Mouse (Mus musculus) lung, embryonic 15.5 days (tissue): ENCODE data around the gene Cfap161. TPM values are rescaled to one million over a fixed set of nuclear protein-coding genes. Genes with fewer than 3 reads are reported as not detected.

Experiments
- ATAC-seq: fragments of 200-750 bp; cut with Nextera tagmentation; 2 replicates; pipeline ENCODE4 v1.8.0; 2017; ENCODE audit warnings: moderate number of reproducible peaks, borderline replicate concordance; ENCODE audit not compliant: low FRiP score, low TSS enrichment; ENCODE audit errors: extremely low read depth
- H3K27ac ChIP-seq: fragments of 300-500 bp; sonication (generic); 2 replicates; pipeline ENCODE4 v1.5.1; 2015; ENCODE audit warnings: moderate library complexity, mild to moderate bottlenecking, inconsistent platforms
- H3K27me3 ChIP-seq: fragments of 300-500 bp; sonication (generic); 2 replicates; pipeline ENCODE4 v1.6.1; 2015; ENCODE audit warnings: inconsistent platforms
- H3K36me3 ChIP-seq: fragments of 300-500 bp; sonication (generic); 2 replicates; pipeline ENCODE4 v1.6.1; 2015; ENCODE audit warnings: inconsistent platforms
- H3K4me1 ChIP-seq: fragments of 300-500 bp; sonication (generic); 2 replicates; pipeline ENCODE4 v1.6.1; 2015; ENCODE audit warnings: inconsistent platforms
- H3K4me2 ChIP-seq: fragments of 300-500 bp; sonication (generic); 2 replicates; pipeline ENCODE4 v1.6.1; 2015; ENCODE audit warnings: inconsistent platforms, mild to moderate bottlenecking, moderate library complexity
- H3K4me3 ChIP-seq: fragments of 300-500 bp; sonication (generic); 2 replicates; pipeline ENCODE4 v1.5.1; 2015; ENCODE audit warnings: mild to moderate bottlenecking, inconsistent platforms
- H3K9ac ChIP-seq: fragments of 300-500 bp; sonication (generic); 2 replicates; pipeline ENCODE4 v1.6.1; 2015; ENCODE audit warnings: inconsistent platforms
- H3K9me3 ChIP-seq: fragments of 300-500 bp; sonication (generic); 2 replicates; pipeline ENCODE4 v1.6.1; 2016; ENCODE audit warnings: inconsistent platforms
- WGBS: fragments of 180-500 bp; shearing (Covaris S2); methylation state at CpG from one replicate; pipeline ENCODE4 v1.1.7; 2015; 5-methylcytosine and 5-hydroxymethylcytosine counted together
- polyA plus RNA-seq: library from polyadenylated mRNA; unstranded; fragments of >200 nt; fragmentation: Nextera tagmentation; extraction: Ambion mirVana; gene quantifications from 2 replicates; pipeline ENCODE4 v1.2.1, GENCODE M21; 2015

Gene Cfap161
- polyA plus RNA-seq, 1 experiment from 2014 or later, result 3.2 TPM

- 53% methylated on average over 1 of the region's 1 CpGs for WGBS
- no peak overlapping the region for H3K4me2 ChIP-seq
- no peak overlapping the region for H3K27ac ChIP-seq
- H3K9me3 ChIP-seq, result no peaks in the 10 kb centered on the region
- H3K36me3 ChIP-seq, result no peaks in the 10 kb centered on the region
- H3K9ac ChIP-seq, result no peak overlapping the region
- peaks cover 5% of the 10 kb centered on the region for H3K4me1 ChIP-seq
- H3K27me3 ChIP-seq, result no peaks in the 10 kb centered on the region
- peak; percentile 67; the same call in 1 of the 2 replicates for ATAC-seq
- no peak overlapping the region for H3K4me3 ChIP-seq
These were observed 43.6 kb downstream of the Cfap161 start for GRCm38 (mm10) chr7:83751055-83751454.

DNA sequence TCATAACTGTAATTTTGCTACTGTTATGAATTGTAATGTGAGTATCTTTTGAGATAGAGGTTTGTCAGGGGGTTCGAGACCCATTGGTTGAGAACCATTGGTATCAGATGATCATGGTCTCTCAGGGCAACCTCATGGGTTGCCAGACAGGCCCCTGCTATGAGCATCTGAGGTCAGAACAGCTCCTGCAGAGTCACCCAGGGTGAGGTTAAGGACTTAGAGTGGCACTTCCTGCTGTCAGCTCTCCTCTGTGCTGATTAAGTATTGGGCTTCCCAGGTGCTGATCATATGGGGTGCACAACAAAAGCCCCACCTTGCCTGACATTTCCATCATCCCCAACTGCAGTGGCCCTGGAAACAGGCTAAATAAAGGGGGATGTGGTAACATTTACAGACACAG, 46.3 kb downstream of the Cfap161 start:
- no peak overlapping the region for H3K9ac ChIP-seq
- ATAC-seq, result no peak
- 88% methylated on average over 1 of the region's 1 CpGs for WGBS
- H3K4me3 ChIP-seq, result no peak overlapping the region
- no peaks in the 10 kb centered on the region for H3K36me3 ChIP-seq
- H3K27me3 ChIP-seq, result no peaks in the 10 kb centered on the region
- peaks cover 20% of the 10 kb centered on the region for H3K4me1 ChIP-seq
- H3K4me2 ChIP-seq, result no peak overlapping the region
- no peaks in the 10 kb centered on the region for H3K9me3 ChIP-seq
- no peak overlapping the region for H3K27ac ChIP-seq

- H3K4me2 ChIP-seq, result peak overlapping the region; percentile 46
These were observed 48.5 kb downstream of the Cfap161 start for GRCm38 (mm10) chr7:83746107-83746687.

DNA sequence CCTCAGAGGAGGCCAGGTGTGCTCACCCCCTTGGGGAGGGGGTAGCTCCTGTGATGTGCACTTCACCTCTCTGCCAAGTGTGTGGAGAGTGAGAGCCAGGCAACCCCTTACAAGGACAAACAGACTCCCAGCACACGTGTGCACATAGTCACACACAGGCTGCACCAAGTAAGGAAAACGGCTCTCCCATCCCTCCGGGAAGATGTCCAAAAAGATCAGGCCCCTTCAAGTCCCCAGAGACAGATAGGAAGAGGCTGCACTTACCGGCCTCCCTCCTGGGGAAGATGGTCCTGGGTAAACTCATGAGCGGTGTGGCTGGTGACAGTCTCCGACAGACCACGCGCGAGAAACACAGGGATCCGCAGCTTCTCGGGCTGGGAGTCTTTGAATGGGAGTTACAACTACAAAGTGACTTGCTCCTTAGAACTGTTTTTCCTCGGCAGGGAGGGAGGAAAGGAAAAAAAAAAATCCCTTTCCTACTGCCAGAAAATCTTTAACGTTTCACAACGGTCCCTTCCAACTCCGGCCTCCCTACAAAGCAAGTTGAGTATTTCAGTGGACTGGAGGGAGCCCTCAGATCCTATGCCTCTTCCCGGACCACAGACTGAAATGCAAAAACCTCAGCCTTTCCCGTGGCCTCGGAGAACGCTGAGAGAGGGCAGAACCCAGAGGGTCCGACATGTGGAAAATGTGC, 49.1 kb downstream of the Cfap161 start, which contains the start of gene Il16:
Gene Il16, minus strand, starts transcription at position 314 of the 694 bp plus-strand sequence.
- no peaks in the 10 kb centered on the region for H3K27me3 ChIP-seq
- no peaks in the 10 kb centered on the region for H3K36me3 ChIP-seq
- H3K4me1 ChIP-seq, result peaks cover 20% of the 10 kb centered on the region
- H3K27ac ChIP-seq, result peak within 1 kb of the TSS; percentile 76
- peak; percentile 67; the same call in 1 of the 2 replicates for ATAC-seq
- H3K9ac ChIP-seq, result peak within 1 kb of the TSS; percentile 27
- H3K4me3 ChIP-seq, result peak within 1 kb of the TSS; percentile 20
- peak within 1 kb of the TSS; percentile 46 for H3K4me2 ChIP-seq
- no peaks in the 10 kb centered on the region for H3K9me3 ChIP-seq
- WGBS, result 18% methylated on average over 20 of the region's 20 CpGs

More at GRCm38 (mm10) chr7:83746107-83746687, 48.5 kb downstream of the Cfap161 start:
- no peak overlapping the region for H3K4me3 ChIP-seq
- H3K4me1 ChIP-seq, result peaks cover 20% of the 10 kb centered on the region
- WGBS, result 44% methylated on average over 8 of the region's 8 CpGs
- H3K9ac ChIP-seq, result no peak overlapping the region
- no peaks in the 10 kb centered on the region for H3K36me3 ChIP-seq
- H3K9me3 ChIP-seq, result no peaks in the 10 kb centered on the region
- H3K27me3 ChIP-seq, result no peaks in the 10 kb centered on the region
- H3K27ac ChIP-seq, result peak overlapping the region; percentile 76
- peak; percentile 20; the same call in 1 of the 2 replicates for ATAC-seq

GRCm38 (mm10) chr7:83745065-83745412, 49.6 kb downstream of the Cfap161 start:
- peak overlapping the region; percentile 27 for H3K9ac ChIP-seq
- ATAC-seq, result no peak
- H3K9me3 ChIP-seq, result no peaks in the 10 kb centered on the region
- H3K4me3 ChIP-seq, result peak overlapping the region; percentile 20
- WGBS, result 56% methylated on average over 9 of the region's 9 CpGs
- H3K27me3 ChIP-seq, result no peaks in the 10 kb centered on the region
- peak overlapping the region; percentile 76 for H3K27ac ChIP-seq
- H3K4me1 ChIP-seq, result peaks cover 25% of the 10 kb centered on the region
- peak overlapping the region; percentile 46 for H3K4me2 ChIP-seq
- H3K36me3 ChIP-seq, result no peaks in the 10 kb centered on the region

DNA sequence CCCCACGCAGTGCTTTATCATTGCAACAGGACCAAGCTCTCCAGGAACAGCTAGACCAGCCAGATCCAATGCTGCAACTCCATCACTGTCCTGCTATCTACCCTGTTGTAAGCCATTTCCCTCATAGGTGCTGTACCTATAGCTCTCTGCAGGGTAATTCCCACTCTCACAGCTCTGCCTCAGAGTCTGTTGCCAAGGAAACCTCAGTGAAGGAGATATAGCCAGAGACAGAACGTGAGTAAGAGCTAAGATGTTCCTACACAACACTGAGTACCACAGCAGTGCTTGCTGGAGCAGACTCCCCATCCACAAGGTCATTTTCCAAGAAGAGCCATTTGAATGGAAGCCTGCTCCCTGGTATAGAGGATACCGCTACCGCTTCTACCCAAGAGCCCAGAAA, 50.4 kb downstream of the Cfap161 start:
- H3K4me3 ChIP-seq, result no peak overlapping the region
- ATAC-seq, result no peak
- H3K27ac ChIP-seq, result no peak overlapping the region
- no peak overlapping the region for H3K9ac ChIP-seq
- no peaks in the 10 kb centered on the region for H3K36me3 ChIP-seq
- H3K27me3 ChIP-seq, result no peaks in the 10 kb centered on the region
- 80% methylated on average over 4 of the region's 4 CpGs for WGBS
- H3K4me2 ChIP-seq, result peak overlapping the region; percentile 46
- H3K9me3 ChIP-seq, result no peaks in the 10 kb centered on the region
- H3K4me1 ChIP-seq, result peaks cover 33% of the 10 kb centered on the region

GRCm38 (mm10) chr7:83742690-83743089, 52.0 kb downstream of the Cfap161 start:
- ATAC-seq, result no peak
- Histone ChIP-seq H3K4me3 (no peak overlapping the region), H3K4me2 (no peak overlapping the region), H3K27me3 (no peaks in the 10 kb centered on the region), H3K9ac (no peak overlapping the region), H3K36me3 (no peaks in the 10 kb centered on the region), H3K9me3 (no peaks in the 10 kb centered on the region), H3K4me1 (peaks cover 44% of the 10 kb centered on the region), H3K27ac (no peak overlapping the region)
- WGBS, result 40% methylated on average over 3 of the region's 3 CpGs

GRCm38 (mm10) chr7:83742026-83742425, 52.7 kb downstream of the Cfap161 start:
- ATAC-seq, result no peak
- WGBS, result 92% methylated on average over 2 of the region's 2 CpGs
- Histone ChIP-seq H3K9me3 (no peaks in the 10 kb centered on the region), H3K9ac (no peak overlapping the region), H3K4me3 (no peak overlapping the region), H3K36me3 (no peaks in the 10 kb centered on the region), H3K27ac (no peak overlapping the region), H3K4me2 (no peak overlapping the region), H3K4me1 (peaks cover 44% of the 10 kb centered on the region), H3K27me3 (no peaks in the 10 kb centered on the region)

DNA sequence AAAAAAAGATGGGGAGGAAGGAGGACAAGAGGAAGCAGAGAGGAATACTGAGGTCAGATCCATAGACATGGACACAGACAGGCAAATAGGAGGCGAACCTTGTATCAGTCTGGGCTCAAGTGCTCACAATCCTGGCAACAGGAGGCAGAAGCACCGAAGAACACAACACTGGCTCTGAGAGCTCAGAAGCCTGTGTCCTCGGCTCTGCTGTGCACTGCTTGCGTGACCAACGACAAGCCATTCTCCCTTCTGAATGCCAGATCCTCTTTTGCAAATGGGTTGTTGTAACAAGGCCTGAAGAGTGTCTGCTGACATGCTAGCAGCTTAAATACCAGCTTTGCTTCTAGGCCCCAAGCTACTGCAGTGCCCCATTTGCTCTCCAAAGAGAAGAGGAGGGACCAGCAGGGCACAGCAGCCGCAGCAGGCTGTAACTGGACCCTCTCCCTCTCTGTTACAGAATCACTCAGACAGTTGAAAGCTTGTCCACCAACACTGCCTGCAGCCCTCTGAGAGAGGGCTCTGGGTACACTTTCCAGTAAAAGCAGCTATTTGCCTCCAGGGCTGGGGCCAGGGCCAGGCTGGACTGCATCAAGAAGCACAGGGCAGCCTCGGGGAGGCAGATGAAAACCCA, 54.9 kb downstream of the Cfap161 start:
- 37% methylated on average over 7 of the region's 7 CpGs for WGBS
- Histone ChIP-seq H3K9me3 (no peaks in the 10 kb centered on the region), H3K4me3 (no peak overlapping the region), H3K27ac (peak overlapping the region; percentile 66), H3K36me3 (no peaks in the 10 kb centered on the region), H3K4me2 (no peak overlapping the region), H3K9ac (no peak overlapping the region), H3K27me3 (no peaks in the 10 kb centered on the region), H3K4me1 (peaks cover 26% of the 10 kb centered on the region)
- peak; percentile 60; the same call in 1 of the 2 replicates for ATAC-seq

GRCm38 (mm10) chr7:83738623-83739462, 55.8 kb downstream of the Cfap161 start:
- H3K4me1 ChIP-seq, result peaks cover 24% of the 10 kb centered on the region
- no peak overlapping the region for H3K4me2 ChIP-seq
- no peak overlapping the region for H3K4me3 ChIP-seq
- H3K9me3 ChIP-seq, result no peaks in the 10 kb centered on the region
- ATAC-seq, result peak; percentile 56
- H3K9ac ChIP-seq, result no peak overlapping the region
- no peaks in the 10 kb centered on the region for H3K27me3 ChIP-seq
- WGBS, result 47% methylated on average over 10 of the region's 10 CpGs
- no peaks in the 10 kb centered on the region for H3K36me3 ChIP-seq
- no peak overlapping the region for H3K27ac ChIP-seq

DNA sequence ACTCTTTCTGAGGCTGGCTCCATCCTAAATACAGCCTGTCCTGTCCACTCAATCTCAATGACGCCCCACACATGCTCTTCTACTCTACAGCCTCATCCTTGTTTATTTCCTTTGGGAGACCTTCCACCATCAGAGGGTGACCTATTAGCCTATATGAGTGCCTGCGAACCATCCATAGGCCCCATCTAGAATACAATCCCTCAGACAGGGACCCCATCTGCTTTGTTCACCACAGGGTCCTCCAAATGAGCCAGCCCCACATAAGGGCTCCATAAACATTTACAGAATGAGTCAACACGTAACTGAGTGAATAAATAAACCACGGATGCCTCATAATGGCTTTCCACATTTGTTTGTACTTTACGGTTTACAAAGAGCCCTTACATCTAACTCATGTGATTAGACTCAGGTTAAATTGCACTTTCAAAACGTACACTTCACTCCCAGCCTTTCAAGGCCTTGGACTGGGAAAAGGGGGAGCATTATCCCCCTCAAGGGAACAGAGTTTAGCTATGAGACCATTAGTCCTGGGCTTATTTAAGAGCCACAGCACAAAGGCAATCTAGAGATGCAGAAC, 56.7 kb downstream of the Cfap161 start:
- no peak overlapping the region for H3K27ac ChIP-seq
- no peaks in the 10 kb centered on the region for H3K36me3 ChIP-seq
- ATAC-seq, result no peak
- no peak overlapping the region for H3K4me3 ChIP-seq
- H3K27me3 ChIP-seq, result no peaks in the 10 kb centered on the region
- H3K4me2 ChIP-seq, result no peak overlapping the region
- no peaks in the 10 kb centered on the region for H3K9me3 ChIP-seq
- 31% methylated on average over 6 of the region's 6 CpGs for WGBS
- peaks cover 24% of the 10 kb centered on the region for H3K4me1 ChIP-seq
- H3K9ac ChIP-seq, result no peak overlapping the region
